Mouse (Mus musculus): ENCODE data around the gene Spen.

- TF ChIP-seq POLR2A (IDR thresholded peaks at IDR 0.05; ENCODE audit: insufficient read length, low read depth) (no peak), TCF12 (IDR thresholded peaks at IDR 0.05; ENCODE audit: insufficient read depth, poor library complexity, severe bottlenecking) (no peak), MYOD1 (IDR thresholded peaks at IDR 0.05; ENCODE audit: control insufficient read depth in 1 of 3, insufficient read length in 2 of 3, low read depth in 2 of 3) (peak in 2 of 3 experiments; percentile 2 to 29), REST (IDR thresholded peaks at IDR 0.05; ENCODE audit: insufficient read depth, insufficient read length) (no peak), E2F4 (IDR thresholded peaks at IDR 0.05; ENCODE audit: insufficient read depth) (no peak), USF1 (IDR thresholded peaks at IDR 0.05; ENCODE audit: low read depth) (no peak), MYOG (IDR thresholded peaks at IDR 0.05; ENCODE audit: control insufficient read depth in 1 of 3, insufficient read depth in 1 of 3, insufficient read length in 2 of 3, low read depth in 2 of 3) (no peak), TCF3 (IDR thresholded peaks at IDR 0.05; ENCODE audit: insufficient read length, low read depth) (no peak), MAX (IDR thresholded peaks at IDR 0.05; ENCODE audit: low read depth) (no peak), POLR2AphosphoS2 (IDR thresholded peaks at IDR 0.05; ENCODE audit: insufficient read length, low read depth) (no peak)
Measured at GRCm38 (mm10) chr4:141458236-141458635, 80.2 kb downstream of the Spen start.

Measured in myocyte (in vitro differentiated cells).